Mouse (Mus musculus): ENCODE data around the gene Elmo3. TPM values are rescaled to one million over a fixed set of nuclear protein-coding genes. Genes with fewer than 3 reads are reported as not detected.

Gene Elmo3
- polyA plus RNA-seq (2012; rRNA removed), result 87.8 and 103 TPM in 2 replicates

DNA sequence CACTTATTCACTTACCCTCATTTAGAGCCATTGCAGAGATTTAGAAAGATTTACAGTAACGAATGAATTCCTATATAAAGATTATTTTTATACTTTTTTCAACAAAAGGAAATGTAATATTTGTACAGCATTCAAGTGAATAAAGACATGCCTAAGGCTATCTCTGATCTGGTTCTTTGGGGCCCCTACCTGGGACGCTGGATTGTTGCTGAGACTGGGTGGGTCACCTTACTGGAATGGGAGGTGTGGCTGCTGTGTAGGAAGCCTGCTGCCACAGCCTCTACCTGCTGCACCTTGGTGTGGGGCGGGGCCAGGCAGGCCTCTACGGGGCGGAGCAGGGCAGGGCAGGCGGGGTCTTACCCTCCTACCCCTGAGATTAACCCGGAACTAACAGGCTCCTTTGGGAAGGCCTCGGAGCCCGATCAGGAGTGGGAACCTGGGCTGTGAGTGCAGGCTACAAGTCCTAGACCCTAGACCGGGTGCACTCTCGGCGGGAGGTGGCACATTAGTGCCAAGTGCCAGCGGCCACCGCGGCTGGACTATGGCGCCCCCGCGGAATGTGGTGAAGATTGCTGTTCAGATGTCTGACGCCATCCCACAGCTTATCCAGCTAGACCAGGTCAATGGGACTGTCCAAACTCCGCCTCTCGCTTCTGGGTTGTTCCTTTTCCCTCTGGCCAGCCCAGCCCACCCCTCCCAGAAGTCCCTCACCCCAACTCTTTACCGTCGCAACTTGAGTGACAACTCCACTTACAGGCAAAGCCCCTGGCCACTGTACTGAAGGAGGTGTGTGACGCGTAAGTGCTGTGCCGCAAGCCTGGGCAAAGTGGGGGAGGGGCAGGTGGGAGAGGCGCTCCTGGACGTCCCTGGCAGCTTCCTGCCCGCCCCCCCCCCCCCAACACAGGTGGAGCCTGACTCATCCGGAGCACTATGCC is at the start of gene Elmo3:
Gene Elmo3 (plus strand): TSS at position 391 of the 935 bp plus-strand sequence.

GRCm38 (mm10) chr8:105264024-105264982 is 41.1 kb upstream of the Elmo3 start, which contains the start of the genes Tradd and Fbxl8:
Tradd (minus strand) TSS chr8:105264609.
Fbxl8 (plus strand) TSS chr8:105264648.

GRCm38 (mm10) chr8:105269461-105269947 is 35.9 kb upstream of the Elmo3 start, which contains the start of gene Hsf4:
Hsf4 (plus strand) TSS chr8:105269801.

DNA sequence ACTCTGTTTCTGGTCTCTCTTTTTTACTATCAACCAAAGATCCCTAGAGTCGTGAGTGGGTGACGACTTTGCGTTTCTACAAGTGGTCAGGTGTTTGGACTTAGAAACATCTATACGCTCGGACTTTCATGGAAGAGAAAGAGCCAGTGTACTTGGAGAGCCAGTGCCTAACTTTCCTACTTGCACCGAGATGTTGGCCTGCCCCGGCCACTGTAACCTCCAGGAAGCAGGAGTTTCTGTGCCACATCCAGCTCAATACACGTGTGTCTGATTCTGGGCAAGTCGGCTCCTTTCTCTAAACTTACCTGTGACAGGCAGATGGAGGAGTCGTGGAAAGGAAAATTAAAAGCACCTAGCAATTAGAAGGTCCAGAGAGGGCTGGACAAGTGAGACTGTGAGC is 29.6 kb upstream of the Elmo3 start, which contains the start of gene Nol3:
Gene Nol3 (plus strand): TSS at position 301 of the 400 bp plus-strand sequence.

GRCm38 (mm10) chr8:105289805-105290460 is 15.5 kb upstream of the Elmo3 start, which contains the start of gene 4931428F04Rik:
4931428F04Rik (minus strand) TSS chr8:105289864.

DNA sequence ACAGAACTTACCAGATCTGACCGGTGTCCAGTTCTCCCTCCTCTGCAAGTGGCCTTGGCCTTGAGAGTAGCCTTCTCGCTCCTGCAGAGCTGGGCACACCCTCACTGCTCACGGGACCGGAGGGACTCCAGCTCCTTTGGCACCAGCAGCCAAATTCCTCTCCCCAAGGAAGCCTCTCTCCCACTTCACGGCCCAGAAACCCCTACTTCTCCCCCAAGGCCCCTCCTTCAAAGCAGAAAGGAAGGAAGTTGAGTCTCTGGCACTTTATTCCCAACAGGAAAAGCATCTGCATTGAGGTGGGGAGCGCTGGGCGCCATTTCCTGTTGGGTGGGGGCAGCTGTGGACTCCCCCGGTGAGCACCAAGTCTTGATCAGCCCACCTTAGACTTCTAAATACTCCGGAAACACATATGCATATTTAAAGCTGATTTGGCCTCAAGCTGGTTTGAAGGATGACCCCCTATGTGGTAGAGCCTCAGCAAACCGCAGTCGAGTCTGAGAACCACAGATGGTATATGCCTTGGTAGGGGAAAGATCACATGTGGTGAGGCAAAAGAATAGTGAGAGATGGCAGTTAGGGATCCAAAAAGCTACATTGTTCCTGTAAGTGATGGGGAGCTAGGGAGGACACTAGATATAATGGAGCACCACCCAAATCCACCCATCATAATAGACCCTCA is 9.4 kb upstream of the Elmo3 start, which contains the start of gene Exoc3l:
Gene Exoc3l (minus strand): TSS at position 207 of the 679 bp plus-strand sequence.

GRCm38 (mm10) chr8:105297511-105298192 is 7.7 kb upstream of the Elmo3 start, which contains the start of gene E2f4:
E2f4 (plus strand) TSS chr8:105297663.

DNA sequence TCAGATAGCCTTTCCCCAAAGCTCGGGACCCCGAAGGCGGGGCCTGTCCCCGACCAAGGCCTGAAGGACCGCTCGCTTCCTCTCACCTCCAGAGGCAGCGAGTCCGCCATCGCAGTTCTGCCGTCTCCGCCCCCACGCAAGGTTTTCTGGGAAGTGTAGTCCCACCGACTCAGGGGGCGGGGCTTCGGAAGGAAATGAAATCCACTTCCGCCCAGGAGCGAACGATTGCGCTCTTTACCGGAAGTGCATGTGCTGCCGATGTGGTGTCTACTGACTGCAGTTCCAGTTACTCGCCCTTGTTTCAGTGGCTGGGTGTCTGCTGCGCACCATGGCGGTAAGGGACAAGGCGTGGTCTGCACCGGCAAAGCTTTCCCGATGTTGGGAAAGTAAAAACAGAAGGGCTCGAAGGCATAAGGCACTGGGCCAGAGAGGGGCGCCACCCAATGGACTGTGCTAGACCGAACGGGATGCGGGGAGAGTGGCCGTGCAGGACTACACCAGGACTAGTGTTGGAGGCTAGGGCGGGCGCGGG is 20.8 kb downstream of the Elmo3 start, which contains the start of the genes Lrrc29 and Tmem208:
Gene Lrrc29 (minus strand): TSS at position 138 of the 532 bp plus-strand sequence.
Gene Tmem208 (plus strand): TSS at position 214 of the 532 bp plus-strand sequence.

DNA sequence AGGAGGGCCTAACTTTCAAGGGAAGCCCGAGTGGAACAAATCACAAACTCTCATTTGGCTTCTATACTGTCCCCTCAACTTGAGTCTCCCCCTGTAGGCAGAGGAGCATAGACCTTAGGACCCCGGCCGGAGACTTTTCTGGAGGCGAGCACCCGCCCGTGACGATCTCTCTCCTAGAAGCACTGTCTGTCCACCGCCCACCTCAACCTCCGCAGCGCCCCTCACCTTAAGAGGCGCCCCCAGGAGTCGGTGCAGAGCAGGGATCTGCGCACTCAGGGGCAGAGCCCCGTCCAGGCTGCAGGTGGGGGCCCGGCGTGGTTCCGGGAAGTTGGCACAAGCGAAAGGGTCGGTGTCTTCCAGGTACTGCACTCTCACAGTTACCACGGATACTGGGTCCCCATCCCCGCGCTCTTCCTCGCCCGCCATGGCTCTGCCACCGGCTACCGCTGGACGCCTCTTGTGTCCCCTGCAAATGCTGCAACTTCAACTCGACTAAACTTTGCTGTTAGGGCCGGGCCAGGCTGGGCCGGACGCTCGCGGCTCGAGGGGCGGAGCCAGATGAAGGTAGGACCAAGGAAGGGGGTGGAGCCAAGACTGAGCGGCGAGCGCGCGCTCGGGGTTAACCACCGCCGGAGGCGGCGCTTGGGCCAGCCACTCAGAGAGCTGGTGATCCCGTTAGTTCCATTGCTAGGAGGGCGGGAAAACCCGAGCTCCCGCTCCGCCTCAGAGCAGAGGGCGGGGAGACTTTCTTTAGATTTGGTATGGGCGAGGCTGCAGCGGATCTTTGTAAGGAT is 42.2 kb downstream of the Elmo3 start, which contains the start of gene Fhod1:
Gene Fhod1 (minus strand): TSS at position 526 of the 794 bp plus-strand sequence.

DNA sequence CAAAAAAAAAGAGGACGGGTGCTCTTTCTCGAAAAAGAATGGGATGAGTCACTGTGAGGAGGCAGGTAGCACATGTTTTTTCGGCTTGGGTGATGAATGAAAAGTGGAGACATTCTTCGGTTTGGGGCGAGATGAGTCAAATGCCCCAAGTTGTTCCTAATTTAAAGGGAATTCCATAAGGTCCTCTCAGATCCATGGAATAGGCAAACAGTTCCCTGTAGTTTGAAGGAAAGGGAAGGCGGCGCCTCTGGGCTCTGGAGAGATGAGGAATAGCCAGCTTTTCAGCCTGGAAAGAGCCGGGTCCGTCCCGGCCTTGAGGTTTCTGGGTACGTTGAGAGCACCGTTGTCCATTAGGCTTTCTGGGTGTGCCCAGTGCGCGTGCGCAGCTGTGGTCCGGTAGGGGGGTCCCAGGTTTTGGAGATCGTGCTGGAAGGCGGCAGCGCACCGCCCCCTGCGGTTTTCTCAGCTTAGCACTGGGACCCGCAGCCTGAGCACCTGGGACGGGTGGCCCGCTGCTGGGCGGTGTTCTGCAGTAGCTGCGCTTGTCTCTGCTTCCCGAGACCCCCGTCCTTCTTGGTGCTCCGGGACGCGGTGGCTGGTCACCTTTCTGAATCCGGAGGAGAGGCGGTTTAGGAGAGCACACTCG is 43.2 kb downstream of the Elmo3 start, which contains the start of gene Slc9a5:
Gene Slc9a5 (plus strand): TSS at position 394 of the 646 bp plus-strand sequence.

Other genes starting within 250 kb of the Elmo3 start
- 0.07 TPM in 1 of 2 replicates, not detected in the other for gene Ces3b, start 221.8 kb upstream of the Elmo3 start, polyA plus RNA-seq (2012; rRNA removed)
- gene Ces4a, start 173.8 kb upstream of the Elmo3 start, polyA plus RNA-seq (2012; rRNA removed), result not detected in 2 replicates
- 6.9 and 10.0 TPM in 2 replicates for gene Cbfb, start 134.9 kb upstream of the Elmo3 start, polyA plus RNA-seq (2012; rRNA removed)
- 14.8 and 16.9 TPM in 2 replicates for gene D230025D16Rik, start 80.5 kb upstream of the Elmo3 start, polyA plus RNA-seq (2012; rRNA removed)
- gene B3gnt9, start 50.4 kb upstream of the Elmo3 start, polyA plus RNA-seq (2012; rRNA removed), result 35.2 and 44.8 TPM in 2 replicates
- 129 and 138 TPM in 2 replicates for gene Tradd, start 41.0 kb upstream of the Elmo3 start, polyA plus RNA-seq (2012; rRNA removed)
- gene Fbxl8, start 41.0 kb upstream of the Elmo3 start, polyA plus RNA-seq (2012; rRNA removed), result 32.7 and 38.4 TPM in 2 replicates
- 2.5 and 2.8 TPM in 2 replicates for gene Hsf4, start 35.8 kb upstream of the Elmo3 start, polyA plus RNA-seq (2012; rRNA removed)
- gene Nol3, start 29.5 kb upstream of the Elmo3 start, polyA plus RNA-seq (2012; rRNA removed), result 3.5 and 4.6 TPM in 2 replicates
- gene 4931428F04Rik, start 15.7 kb upstream of the Elmo3 start, polyA plus RNA-seq (2012; rRNA removed), result 4.0 TPM in 2 replicates
- gene Exoc3l, start 9.5 kb upstream of the Elmo3 start, polyA plus RNA-seq (2012; rRNA removed), result 2.5 and 4.1 TPM in 2 replicates
- gene E2f4, start 7.9 kb upstream of the Elmo3 start, polyA plus RNA-seq (2012; rRNA removed), result 125 and 134 TPM in 2 replicates
- gene Lrrc29, start 20.7 kb downstream of the Elmo3 start, polyA plus RNA-seq (2012; rRNA removed), result 7.6 and 9.6 TPM in 2 replicates
- gene Tmem208, start 20.8 kb downstream of the Elmo3 start, polyA plus RNA-seq (2012; rRNA removed), result 89.6 and 121 TPM in 2 replicates
- gene Fhod1, start 42.4 kb downstream of the Elmo3 start, polyA plus RNA-seq (2012; rRNA removed), result 40.7 and 41.1 TPM in 2 replicates
- 9.1 and 11.1 TPM in 2 replicates for gene Slc9a5, start 43.2 kb downstream of the Elmo3 start, polyA plus RNA-seq (2012; rRNA removed)
- gene Plekhg4, start 67.7 kb downstream of the Elmo3 start, polyA plus RNA-seq (2012; rRNA removed), result 0.37 and 0.56 TPM in 2 replicates
- 0.05 TPM in 1 of 2 replicates, not detected in the other for gene Kctd19, start 107.9 kb downstream of the Elmo3 start, polyA plus RNA-seq (2012; rRNA removed)
- gene Lrrc36, start 108.0 kb downstream of the Elmo3 start, polyA plus RNA-seq (2012; rRNA removed), result 0.16 and 0.56 TPM in 2 replicates
- 319 and 403 TPM in 2 replicates for gene Tppp3, start 165.9 kb downstream of the Elmo3 start, polyA plus RNA-seq (2012; rRNA removed)
- 52.7 and 54.0 TPM in 2 replicates for gene Zdhhc1, start 191.3 kb downstream of the Elmo3 start, polyA plus RNA-seq (2012; rRNA removed)
- 624 and 727 TPM in 2 replicates for gene Hsd11b2, start 213.2 kb downstream of the Elmo3 start, polyA plus RNA-seq (2012; rRNA removed)